Mouse (Mus musculus) liver, embryonic 14.5 days (tissue): ENCODE measurements at regions not wholly inside any gene's neighbourhood (a gene's known extent, or its start where the extent isn't known, plus 50 kb on each side); places are given as distances from the start of the nearest gene placed in this dataset.

Experiments
- CTCF ChIP-seq: IDR thresholded peaks from 2 replicates; pipeline ENCODE4 v1.5.1; 2016; ENCODE audit warnings: antibody characterized with exemption, low read depth, control low read depth
- EP300 ChIP-seq: IDR thresholded peaks from 2 replicates; pipeline ENCODE4 v1.6.1; 2016; ENCODE audit warnings: antibody characterized with exemption, low read depth

- TF ChIP-seq CTCF (no peak), EP300 (no peak)
Observed at GRCm38 (mm10) chr9:83315941-83316817, 124.7 kb downstream of the Lca5 start.
